Mouse (Mus musculus) thymus, postnatal 0 days (tissue): ENCODE data around the gene Nudt8. TPM values are rescaled to one million over a fixed set of nuclear protein-coding genes. Genes with fewer than 3 reads are reported as not detected.
A peak's percentile ranks its signal among the peaks of the same experiment; 100 is the strongest.
"Not testable (repeated sequence)": the region's sequence is repeated elsewhere in the genome, so short reads cannot be mapped to it uniquely, and the experiment has no call there.

Source experiments
- DNase-seq: peaks from one replicate; pipeline ENCODE4 v3.0.0-alpha.2; 2015; ENCODE audit warnings: low spot score
- polyA plus RNA-seq: library from polyadenylated mRNA; unstranded; fragments of >200 nt; fragmentation: Nextera tagmentation; extraction: Ambion mirVana; gene quantifications from 2 replicates; pipeline ENCODE4 v1.2.1, GENCODE M21; 2015

Gene Nudt8
- polyA plus RNA-seq, 1 experiment from 2014 or later: 40.4 TPM

DNA sequence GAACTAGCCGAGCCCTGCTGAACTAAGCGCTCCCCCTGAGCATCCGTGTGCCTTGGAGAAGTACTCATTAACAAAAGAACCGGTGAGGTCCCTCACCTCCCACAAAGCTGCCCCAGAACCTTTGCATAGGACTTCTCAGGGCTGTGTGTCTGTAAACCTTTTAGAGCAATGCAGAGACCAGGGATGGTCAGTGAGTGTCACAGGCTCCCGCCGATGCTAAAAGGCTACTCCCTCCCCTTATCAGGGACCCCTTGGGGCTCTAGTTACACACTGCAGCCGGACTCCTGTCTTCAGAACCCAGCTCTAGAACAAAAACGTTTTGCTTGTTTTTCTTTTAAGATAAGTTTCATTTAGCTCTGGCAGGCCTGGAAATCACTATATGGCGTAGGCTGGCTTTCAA is 12.7 kb downstream of the Nudt8 start:
- DNase-seq: no peak

- no peak for DNase-seq
These were observed 14.4 kb downstream of the Nudt8 start for GRCm38 (mm10) chr19:4014802-4015201.

- no peak for DNase-seq
These were observed 15.3 kb downstream of the Nudt8 start for GRCm38 (mm10) chr19:4015635-4016034.

- no peak for DNase-seq
These were observed 17.7 kb downstream of the Nudt8 start for GRCm38 (mm10) chr19:4017921-4018587.

DNA sequence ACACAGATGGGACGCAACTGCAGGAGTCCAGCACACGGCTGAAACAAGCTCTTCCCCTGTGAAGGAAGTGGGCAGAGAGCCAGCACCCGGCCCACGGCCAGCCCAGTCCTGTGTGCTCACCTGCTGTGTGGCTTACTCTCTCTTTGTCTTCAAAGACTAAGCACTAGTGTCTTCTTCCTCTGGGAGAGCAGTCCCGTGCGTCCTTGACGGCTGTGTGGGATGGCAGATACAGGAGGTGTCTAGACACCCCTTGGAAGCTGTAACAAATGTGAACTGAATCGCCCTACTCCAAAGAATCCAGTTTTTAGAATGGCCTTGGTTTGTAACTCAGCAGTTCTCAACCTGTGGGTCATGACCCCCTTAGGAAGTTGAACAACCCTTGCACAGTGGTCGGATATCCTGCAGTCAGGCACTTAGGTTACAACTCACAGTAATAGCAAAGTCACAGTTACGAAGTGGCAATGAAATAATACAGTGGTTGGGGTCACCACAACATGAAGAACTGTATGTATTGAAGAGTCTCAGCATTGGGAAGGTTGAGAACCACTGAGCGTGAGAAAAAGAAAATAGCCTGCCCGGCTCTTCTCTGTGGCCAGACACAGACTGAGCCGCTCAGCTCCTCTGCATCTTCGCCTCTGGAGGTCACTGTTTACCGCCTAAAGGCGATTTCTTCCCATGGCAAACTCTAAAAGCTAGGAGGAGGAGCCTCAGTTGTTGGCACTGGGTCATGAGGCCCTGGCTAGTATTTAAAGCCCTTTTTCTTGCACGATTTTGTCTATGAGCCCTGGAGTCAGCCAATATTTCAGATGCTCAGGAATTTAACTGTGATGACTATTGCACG is 18.6 kb downstream of the Nudt8 start:
- DNase-seq: peak; percentile 73

DNA sequence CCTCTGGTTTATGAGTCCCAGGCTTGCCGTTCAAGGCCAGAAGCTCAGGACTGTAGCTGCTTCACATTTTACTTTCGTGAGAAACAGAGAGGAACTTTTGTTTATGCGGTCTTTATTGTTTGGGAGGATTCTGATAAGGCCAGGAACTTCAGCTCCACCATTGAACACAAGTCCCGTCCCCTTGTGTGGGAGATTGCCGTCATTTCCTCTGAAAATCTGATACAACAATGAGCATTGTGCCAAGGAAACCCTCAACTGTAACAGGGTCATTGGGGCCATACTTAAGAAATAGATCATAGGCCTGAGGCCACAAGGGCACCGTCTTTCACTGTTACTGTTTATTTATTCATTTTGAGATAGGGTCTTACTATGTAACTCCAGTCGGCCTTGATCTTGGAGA is 22.8 kb downstream of the Nudt8 start:
- DNase-seq: no peak

DNA sequence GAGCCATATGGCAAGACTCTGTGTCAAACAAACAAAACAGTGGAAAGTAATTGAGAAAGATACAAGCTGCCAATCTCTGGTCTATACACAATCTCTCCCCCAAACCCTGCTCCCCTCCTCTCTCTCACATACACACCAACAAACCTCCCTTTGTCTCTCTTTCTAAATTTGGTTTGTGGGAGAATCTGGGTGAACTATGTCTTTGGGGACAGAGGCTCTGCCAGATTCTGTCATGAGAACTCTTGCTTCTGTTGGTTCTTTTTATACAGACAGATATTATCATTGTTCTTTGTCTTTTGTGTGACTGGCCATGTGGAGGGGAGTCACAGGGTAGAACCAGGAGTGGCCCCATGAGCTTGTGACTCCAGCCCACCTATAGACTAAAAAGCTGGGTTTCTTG is 27.2 kb downstream of the Nudt8 start:
- no peak for DNase-seq

GRCm38 (mm10) chr19:4032668-4033067 is 32.3 kb downstream of the Nudt8 start:
- no peak for DNase-seq

- no peak for DNase-seq
These were observed 32.9 kb downstream of the Nudt8 start for GRCm38 (mm10) chr19:4033298-4033697.

- DNase-seq: no peak
These were observed 33.4 kb downstream of the Nudt8 start for GRCm38 (mm10) chr19:4033742-4034141.

GRCm38 (mm10) chr19:4036327-4037045 is 36.1 kb downstream of the Nudt8 start:
- DNase-seq: no peak

- DNase-seq: not testable (repeated sequence)
These were observed 36.9 kb downstream of the Nudt8 start for GRCm38 (mm10) chr19:4037154-4037787.

DNA sequence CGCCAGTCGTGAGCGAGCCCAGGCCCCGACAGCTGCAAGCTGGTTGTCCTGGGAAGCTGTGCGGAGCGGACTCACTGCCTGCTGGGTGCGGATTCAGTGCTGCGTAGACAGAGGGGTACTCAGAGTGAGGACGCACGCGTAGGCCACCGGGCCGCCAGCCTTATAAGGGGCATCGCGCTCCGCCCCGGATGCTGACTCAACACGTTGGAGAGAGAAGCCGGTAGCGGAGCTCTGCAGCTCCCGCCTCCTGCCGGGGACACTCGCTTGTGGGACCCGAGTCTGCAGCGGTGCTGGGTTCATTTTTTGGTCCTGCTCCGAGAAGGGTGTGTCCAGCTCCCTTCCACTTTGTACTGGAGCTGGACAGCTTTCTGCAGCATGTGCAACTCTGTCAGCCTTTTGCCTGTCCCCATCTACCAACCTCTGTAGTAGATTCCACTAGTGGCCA is 37.4 kb downstream of the Nudt8 start, which contains the start of gene Gstp1:
TSS of gene Gstp1 (minus strand) at position 198 of the 445 bp plus-strand sequence.
- DNase-seq: peak; percentile 88

GRCm38 (mm10) chr19:4040941-4041340 is 40.6 kb downstream of the Nudt8 start:
- not testable (repeated sequence) for DNase-seq

DNA sequence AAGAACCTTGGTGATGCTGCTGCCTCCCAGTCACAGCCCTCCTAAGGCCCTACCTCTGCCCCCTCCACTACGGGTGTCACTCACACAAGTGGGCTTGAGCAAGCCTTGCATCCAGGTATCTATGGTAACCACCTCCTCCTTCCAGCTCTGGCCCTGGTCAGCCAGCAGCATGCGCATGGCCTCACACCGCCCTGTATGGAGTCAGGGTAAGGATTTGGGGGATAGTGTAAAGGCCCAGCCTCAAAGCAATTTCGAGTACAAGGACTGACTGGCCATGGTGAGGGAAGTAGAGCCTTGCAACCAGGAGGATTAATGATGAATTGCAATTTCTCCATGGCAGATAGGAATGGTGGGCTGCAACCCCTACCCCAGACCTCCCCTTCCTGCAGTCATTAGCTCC is 41.1 kb downstream of the Nudt8 start:
- DNase-seq: not testable (repeated sequence)

DNA sequence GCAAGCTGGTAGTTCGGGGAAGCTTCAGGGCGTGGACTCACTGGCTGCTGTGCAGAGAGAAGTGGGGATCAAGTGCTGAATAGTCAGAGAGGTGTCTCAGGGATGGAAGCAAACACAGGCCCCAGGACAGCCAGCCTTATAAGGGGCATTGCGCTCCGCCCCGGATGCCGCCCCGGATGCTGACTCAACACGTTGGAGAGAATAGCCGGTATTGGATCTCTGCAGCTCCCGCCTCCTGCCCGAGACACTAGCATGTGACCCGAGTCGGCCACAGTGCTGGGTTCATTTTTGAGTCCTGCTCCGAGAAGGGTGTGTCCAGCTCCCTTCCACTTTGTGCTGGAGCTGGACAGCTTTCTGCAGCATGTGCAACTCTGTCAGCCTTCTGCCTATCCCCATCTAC is 41.7 kb downstream of the Nudt8 start:
- no peak for DNase-seq

DNA sequence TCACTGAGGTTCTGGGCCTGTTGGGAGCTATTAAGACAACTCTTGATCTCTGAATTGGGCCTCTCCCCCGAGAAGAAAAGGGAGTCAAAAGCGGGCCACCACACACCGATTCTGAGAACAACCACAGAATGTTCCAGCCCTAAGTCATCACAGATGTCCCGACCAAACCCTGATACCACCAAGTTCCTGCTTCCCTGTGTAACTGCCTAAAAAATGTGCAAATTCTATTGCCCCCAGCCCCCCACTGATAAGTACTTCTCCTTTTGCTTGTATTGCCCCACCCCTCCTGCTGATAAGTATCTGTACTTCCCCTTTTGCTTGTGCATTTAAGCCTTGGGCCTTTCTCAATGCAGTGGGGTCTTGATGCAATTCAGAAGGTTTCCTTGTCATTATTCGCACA is 43.7 kb downstream of the Nudt8 start:
- not testable (repeated sequence) for DNase-seq

DNA sequence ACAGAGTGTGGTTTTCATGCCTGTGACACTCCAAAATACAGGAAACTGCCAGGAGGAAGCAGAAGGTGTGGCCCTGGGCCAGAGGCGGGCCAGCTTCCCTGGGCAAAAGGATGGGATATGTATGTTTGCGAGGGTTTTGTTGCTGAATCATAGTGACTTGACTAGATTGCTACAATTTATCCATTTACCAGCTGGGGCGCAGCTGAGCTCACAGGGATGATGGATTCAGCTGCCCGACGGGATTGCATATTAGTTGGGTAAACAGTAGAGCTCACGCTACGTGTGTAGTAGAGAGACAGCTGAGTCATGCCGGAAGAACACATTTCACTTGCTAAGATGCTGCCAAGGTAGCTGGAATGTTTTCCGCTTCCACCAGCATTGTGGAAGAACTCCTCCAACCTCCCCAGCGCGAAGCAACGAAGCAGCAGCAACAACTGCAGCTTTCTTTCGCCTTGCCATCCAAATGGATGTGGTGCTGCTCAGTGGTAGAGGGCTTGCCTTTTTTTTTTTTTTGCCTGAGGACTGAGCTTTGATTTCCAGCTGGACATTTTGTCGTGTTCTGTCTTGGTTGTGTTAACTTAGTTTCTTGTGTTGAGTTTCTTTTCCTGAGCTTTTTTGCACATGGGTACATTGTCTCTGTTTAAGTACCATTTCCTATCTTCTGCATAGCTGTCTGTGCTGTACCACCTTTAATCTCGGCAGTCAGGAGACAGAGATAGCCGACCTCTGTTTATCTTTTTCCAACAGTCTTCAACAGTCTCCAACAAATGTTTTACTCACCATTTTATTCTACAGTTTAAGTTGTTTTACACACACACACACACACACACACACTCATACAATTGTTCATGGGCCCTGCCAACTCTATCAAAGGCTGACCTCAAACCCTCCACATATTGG is 45.8 kb downstream of the Nudt8 start, which contains the start of gene Gstp2:
TSS of gene Gstp2 (minus strand) at position 58 of the 900 bp plus-strand sequence.
- DNase-seq: no peak

DNA sequence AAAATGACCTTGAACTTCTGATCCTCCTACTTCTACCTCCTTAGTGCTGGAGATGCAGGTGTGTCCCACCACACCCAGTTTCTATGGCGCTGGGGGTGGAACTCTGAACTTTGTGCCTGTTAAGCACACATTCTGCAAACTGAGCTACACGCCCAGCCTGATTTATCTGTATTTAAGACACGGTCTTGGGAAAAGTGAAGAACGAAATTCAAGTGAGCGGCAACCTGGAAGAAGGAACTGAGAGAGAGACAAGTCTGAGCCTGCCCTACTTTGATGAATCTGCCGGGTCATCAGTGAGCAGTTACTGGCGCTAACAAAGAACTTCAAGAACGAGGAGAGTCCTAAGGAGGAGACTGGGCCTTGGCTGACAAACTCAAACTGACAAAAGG is 46.5 kb downstream of the Nudt8 start:
- no peak for DNase-seq

DNA sequence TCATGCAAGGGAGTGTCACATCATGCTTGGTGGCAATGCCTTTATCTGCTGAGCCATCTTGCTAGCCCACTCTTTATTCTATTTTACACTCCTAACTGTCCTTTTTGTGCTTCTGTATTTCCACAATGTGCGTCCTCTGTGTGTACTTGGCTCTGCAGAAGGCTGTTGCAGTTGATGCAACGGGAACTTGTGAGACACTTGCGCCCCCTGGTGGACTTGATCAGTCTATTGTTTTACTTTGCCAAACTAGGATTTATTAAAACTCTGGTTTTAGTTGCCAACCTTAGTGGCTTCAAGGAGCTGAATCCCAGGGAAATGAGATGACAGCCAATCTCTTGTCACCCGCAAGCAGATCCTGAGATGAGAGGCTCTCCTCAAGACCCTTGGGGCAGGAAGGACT is 47.5 kb downstream of the Nudt8 start:
- peak; percentile 84 for DNase-seq
